Mouse (Mus musculus): ENCODE results near the gene Csf2rb2.

Csf2rb2 gene

GRCm38 (mm10) chr15:78254751-78255150 is 50.8 kb downstream of the Csf2rb2 start:
- peak; percentile 64 for DNase-seq

GRCm38 (mm10) chr15:78248410-78248809 is 57.1 kb downstream of the Csf2rb2 start:
- DNase-seq, result peak; percentile 31

- peak; percentile 24 for DNase-seq
Measured at GRCm38 (mm10) chr15:78247659-78248058, 57.9 kb downstream of the Csf2rb2 start.

DNA sequence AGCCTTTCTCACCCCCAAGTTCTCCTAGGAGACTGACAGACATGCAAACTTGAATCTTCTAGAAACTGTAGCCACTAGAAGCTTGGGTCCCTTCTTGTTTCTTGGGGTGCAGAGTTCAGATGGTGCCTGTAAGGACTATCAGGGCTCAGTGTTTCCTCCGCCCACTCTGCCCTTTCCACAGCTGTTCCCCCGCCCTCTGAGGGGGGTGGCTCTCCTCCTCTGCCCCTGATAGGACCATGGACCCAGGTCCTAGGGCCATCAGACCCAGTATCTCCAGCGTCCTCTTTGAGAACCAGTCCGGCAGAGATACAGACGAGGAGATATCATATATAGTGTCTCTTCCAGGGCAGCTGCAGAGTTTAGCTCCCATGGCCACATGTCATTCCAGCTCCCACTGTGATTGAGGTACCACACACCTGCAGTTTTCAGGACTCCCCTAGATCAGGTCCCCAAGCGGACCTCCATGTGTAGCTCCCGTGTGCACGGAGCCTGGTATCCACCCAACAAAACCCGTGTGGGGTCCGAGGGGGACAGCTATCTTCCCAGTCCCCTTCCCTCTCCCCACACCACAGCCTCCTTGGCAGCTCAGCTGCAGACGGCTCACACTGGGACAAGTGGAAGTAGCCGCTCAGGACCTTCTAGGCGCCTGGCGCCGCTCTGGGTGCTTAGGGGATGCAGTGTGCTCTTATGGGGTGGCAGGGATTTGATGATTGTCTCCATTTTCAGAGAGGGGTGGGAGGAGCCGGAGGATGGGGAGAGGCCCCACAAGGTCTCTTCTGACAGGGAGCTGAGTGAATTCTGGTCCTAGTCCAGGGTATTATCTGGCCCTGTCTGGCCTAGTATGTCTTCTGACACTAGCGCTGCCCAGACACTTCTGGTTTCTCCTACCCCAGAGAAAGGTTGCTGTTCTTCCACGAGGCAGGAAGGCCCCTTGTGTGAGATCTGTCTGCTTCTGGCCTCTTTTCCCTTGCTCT is 59.1 kb downstream of the Csf2rb2 start:
- no peak for DNase-seq

DNA sequence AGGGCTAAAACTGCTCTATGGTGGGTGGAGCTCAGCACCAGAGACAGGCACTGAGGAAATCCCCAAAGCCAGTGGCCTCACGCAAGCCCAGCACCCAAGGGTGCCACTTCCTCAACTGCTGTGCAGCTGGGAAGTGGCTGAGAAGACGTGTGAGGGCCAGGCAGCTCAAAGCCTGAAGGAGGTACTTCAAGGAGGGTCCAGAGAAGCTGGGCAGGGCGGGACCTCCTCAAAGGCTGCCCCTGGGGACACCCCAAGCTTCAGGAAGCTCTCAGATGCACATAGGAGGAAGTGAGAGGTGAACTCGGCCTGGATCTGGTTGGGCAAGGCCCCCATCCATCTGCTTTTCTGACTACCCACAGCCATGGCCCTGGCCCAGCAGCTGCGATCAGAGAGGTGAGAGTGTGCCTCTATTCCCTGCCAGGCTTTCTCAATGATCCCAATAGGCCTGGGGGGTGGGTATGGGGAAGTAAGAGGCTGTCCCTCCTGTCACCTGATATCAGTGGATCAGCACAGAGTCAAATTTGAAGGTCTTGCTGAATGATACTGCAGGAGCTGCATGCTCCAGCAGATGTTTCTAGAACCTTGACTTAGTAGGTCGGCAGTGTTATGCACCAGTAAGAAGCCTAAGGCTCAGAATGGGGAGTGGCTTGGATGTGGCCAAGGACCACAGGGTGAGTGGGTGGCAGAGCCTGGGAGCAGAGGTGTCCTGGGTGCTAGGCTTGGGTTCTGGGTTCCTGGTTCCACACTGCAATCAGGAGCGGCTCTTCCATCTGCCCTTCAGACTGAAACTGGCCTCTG is 60.6 kb downstream of the Csf2rb2 start, which contains the start of gene Ncf4:
TSS of gene Ncf4 (plus strand) at position 107 of the 798 bp plus-strand sequence.
- peak; percentile 33 for DNase-seq

GRCm38 (mm10) chr15:78243774-78244173 is 61.7 kb downstream of the Csf2rb2 start:
- peak; percentile 24 for DNase-seq

DNA sequence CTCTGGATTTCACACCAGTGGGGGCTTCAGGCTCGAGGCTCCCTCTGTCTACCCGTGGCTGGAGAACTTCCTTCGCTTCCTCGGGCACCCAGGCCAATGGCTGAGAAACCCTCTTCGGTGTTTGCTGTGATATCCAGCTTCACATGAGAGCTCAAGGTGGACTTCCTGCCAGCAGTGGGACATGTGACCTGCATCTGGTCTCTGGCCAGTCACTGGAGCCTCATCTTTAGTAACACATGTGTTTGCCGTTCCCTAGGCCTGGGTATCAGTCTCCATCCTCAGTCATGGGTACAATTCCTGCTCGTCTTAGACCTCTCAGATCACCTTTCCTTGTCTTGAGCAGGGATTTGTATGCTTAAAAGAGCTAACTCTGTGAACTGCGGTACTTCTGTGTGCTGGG is 62.5 kb downstream of the Csf2rb2 start:
- no peak for DNase-seq

- DNase-seq, result no peak
Measured at GRCm38 (mm10) chr15:78241335-78241734, 64.2 kb downstream of the Csf2rb2 start.

- no peak for DNase-seq
Measured at GRCm38 (mm10) chr15:78239956-78240617, 65.4 kb downstream of the Csf2rb2 start.

DNA sequence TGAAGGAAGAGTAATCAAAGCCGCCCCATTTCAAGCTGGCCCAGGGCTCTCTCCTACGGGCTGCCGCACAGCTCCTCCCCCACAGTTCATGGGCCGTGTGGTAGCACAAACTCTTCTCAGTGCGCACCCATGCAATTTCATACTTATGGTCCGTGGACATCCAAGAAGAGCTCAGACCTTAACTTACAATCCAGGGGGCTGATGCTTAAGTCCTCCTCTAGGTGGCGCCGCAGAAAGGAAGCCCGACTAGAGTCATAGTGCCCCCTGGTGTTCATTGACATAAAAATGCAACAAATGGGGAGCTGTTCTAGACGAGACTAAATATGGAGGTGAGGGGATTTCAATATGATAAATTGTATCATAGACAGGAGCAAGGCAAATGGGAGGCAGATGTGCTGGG is 66.1 kb downstream of the Csf2rb2 start:
- peak; percentile 78 for DNase-seq

DNA sequence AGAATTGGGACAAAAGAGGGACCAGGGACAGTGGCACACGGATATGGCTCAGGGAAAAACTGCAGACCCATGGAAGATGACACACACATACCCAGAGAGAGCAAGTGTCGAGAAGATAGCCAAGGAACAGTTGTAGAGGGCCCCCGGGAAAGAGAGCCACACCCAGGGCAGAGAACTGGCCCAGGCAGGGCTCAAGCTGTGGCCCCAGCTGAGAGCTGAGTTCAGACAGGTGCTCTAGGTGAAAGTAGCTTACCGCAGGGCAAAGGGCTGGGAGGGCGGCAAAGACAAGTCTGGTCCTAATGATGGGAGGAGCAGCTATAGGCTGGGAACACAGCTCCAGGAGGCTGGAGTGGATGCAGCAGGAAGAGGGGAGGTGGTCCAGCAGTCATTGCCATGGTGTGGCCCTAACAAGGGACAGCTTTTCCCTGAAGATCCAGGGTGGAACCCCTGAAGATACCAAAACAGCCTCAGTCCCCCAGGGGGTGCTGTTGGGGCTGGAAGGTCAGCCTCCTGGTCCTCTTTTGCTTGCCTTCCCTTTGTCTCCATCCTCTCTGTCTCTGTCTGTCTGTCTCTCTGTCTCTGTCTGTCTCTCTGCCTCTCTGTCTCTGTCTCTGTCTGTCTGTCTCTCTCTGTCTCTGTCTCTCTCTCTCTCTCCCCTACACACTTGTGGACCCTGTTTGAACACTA is 70.6 kb downstream of the Csf2rb2 start:
- no peak for DNase-seq

Data from lung, postnatal 10 days (tissue).